Mouse (Mus musculus): ENCODE data around the gene Ipo13. TPM values are rescaled to one million over a fixed set of nuclear protein-coding genes. Genes with fewer than 3 reads are reported as not detected.
A peak's percentile ranks its signal among the peaks of the same experiment; 100 is the strongest.

The Ipo13 gene
- polyA plus RNA-seq, 1 experiment from 2014 or later = 15.8 TPM

DNA sequence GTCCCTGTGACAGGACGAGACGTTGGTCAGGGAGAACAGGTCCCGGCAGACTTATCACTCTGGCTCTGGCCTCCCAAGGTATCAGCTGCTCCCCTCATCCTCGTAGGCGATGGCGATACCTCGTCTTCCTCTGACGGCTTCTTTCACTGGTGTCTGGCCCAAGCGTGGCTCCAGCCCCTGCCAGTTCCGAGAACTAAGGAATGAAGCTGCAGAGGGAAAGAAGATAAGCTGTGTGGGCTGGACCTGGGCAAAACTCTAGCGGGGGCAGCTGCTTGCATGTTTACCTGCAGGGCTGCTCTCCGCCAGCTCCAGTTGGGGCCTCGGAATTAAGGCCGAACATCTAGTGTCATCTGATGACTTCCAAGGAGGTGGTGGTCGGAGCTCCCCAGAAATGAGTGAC is 25.3 kb downstream of the Ipo13 start:
- Histone ChIP-seq H3K4me1 (replicated peaks; ENCODE audit: control insufficient read depth, insufficient read depth, low read length) (0 out of 2 replicates have a peak, but pooled peaks cover 6% of the 10 kb centered on the region), H3K27ac (ENCODE audit: low read depth, low read length) (no peak overlapping the region), H3K4me3 (ENCODE audit: low read depth, low read length) (no peak overlapping the region), H3K4me2 (replicated peaks; ENCODE audit: low read depth) (no peak overlapping the region), H3K9me3 (ENCODE audit: control insufficient read depth) (no peaks in the 10 kb centered on the region), H3K36me3 (ENCODE audit: control insufficient read depth, insufficient read depth) (peaks cover 21% of the 10 kb centered on the region), H3K9ac (ENCODE audit: low read depth, low read length) (no peak overlapping the region), H3K27me3 (replicated peaks; ENCODE audit: control insufficient read depth, insufficient read depth, low read length) (no peaks in the 10 kb centered on the region)
- no peak for ATAC-seq
- no peak for TF ChIP-seq CTCF (IDR thresholded peaks at IDR 0.05; ENCODE audit: low read depth)
- WGBS = 90% methylated on average over 15 of the region's 15 CpGs

DNA sequence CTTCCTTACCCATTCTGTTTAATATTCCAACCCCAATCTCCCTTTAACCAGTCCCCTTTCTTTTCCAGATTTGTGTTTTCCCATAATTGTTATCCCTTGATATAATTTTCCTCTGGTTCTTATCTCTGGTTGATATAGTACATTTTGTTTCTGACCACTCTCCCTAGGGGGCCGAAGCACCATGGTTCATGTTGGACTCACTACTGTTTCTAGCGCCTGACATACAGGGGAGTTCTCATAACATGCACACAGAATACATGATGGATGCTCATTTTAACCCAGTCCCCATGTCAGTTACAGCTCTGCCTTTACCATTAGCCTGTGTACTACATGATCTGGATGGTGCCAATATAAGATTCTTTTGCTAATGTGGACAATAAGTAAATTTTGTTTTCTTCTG is 26.9 kb downstream of the Ipo13 start:
- ATAC-seq = no peak
- no peak for TF ChIP-seq CTCF (IDR thresholded peaks at IDR 0.05; ENCODE audit: low read depth)
- Histone ChIP-seq H3K4me1 (replicated peaks; ENCODE audit: control insufficient read depth, insufficient read depth, low read length) (0 out of 2 replicates have a peak, but pooled peaks cover 6% of the 10 kb centered on the region), H3K4me3 (ENCODE audit: low read depth, low read length) (no peak overlapping the region), H3K36me3 (ENCODE audit: control insufficient read depth, insufficient read depth) (peaks cover 26% of the 10 kb centered on the region), H3K27me3 (replicated peaks; ENCODE audit: control insufficient read depth, insufficient read depth, low read length) (no peaks in the 10 kb centered on the region), H3K9me3 (ENCODE audit: control insufficient read depth) (no peaks in the 10 kb centered on the region), H3K27ac (ENCODE audit: low read depth, low read length) (no peak overlapping the region), H3K9ac (ENCODE audit: low read depth, low read length) (no peak overlapping the region), H3K4me2 (replicated peaks; ENCODE audit: low read depth) (no peak overlapping the region)
- 67% methylated on average over 2 of the region's 2 CpGs for WGBS

DNA sequence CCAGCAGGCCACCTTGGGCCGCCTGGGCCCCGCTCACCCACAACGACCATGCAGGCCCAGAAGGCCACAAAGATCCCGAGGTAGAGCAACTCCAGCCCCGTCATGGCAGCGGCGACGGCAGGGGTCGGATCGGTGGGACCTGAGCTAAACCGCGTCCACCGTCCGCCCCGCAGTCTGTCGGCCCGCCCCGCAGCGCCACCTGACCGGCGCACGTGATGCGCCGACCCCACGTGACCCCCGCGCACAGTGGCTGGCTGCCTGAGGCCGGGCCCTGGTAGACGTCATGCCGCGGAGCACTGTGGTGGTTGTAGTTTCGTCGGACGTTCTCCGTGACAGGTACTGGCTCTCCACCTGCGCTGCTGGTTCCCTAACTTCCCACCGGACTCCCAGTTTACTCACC is 27.7 kb downstream of the Ipo13 start, which contains the start of gene Atp6v0b:
Gene Atp6v0b (minus strand): TSS at position 201 of the 400 bp plus-strand sequence.
- H3K36me3 ChIP-seq (ENCODE audit: control insufficient read depth, insufficient read depth) = peaks cover 26% of the 10 kb centered on the region
- peak within 1 kb of the TSS; percentile 89 for H3K9ac ChIP-seq (ENCODE audit: low read depth, low read length)
- peak within 1 kb of the TSS; percentile 98 for H3K4me3 ChIP-seq (ENCODE audit: low read depth, low read length)
- peak within 1 kb of the TSS; percentile 98 for H3K4me2 ChIP-seq (replicated peaks; ENCODE audit: low read depth)
- no peaks in the 10 kb centered on the region for H3K27me3 ChIP-seq (replicated peaks; ENCODE audit: control insufficient read depth, insufficient read depth, low read length)
- H3K4me1 ChIP-seq (replicated peaks; ENCODE audit: control insufficient read depth, insufficient read depth, low read length) = 0 out of 2 replicates have a peak, but pooled peaks cover 6% of the 10 kb centered on the region
- TF ChIP-seq CTCF (IDR thresholded peaks at IDR 0.05; ENCODE audit: low read depth) = no peak
- ATAC-seq = peak; percentile 86
- under 1% methylated on average over 37 of the region's 37 CpGs for WGBS
- no peaks in the 10 kb centered on the region for H3K9me3 ChIP-seq (ENCODE audit: control insufficient read depth)
- peak within 1 kb of the TSS; percentile 68 for H3K27ac ChIP-seq (ENCODE audit: low read depth, low read length)

DNA sequence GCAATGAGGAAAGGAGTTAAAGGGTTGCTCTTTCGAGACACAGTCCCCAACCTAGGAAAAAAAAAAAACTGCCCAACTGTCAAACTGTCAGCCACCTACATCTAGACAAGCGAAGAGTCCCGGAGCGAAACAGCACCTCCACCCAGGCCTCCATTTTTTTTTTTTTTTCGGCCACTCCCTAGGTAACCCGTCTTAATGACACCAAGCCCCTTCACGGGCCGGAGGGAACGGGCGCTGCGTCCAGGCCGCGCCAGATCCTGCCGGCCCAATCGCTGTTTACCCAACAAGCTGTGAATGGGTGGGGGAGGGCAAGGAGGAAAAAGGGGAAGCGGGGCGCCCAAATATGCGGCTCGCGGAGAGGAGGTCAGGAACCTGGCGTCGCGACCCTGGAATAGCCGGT is 28.2 kb downstream of the Ipo13 start:
- peak; percentile 5; the same call in 1 of the 2 replicates for ATAC-seq
- 1% methylated on average over 24 of the region's 24 CpGs for WGBS
- Histone ChIP-seq H3K9me3 (ENCODE audit: control insufficient read depth) (no peaks in the 10 kb centered on the region), H3K36me3 (ENCODE audit: control insufficient read depth, insufficient read depth) (peaks cover 26% of the 10 kb centered on the region), H3K27me3 (replicated peaks; ENCODE audit: control insufficient read depth, insufficient read depth, low read length) (no peaks in the 10 kb centered on the region), H3K4me3 (ENCODE audit: low read depth, low read length) (peak overlapping the region; percentile 98), H3K4me1 (replicated peaks; ENCODE audit: control insufficient read depth, insufficient read depth, low read length) (0 out of 2 replicates have a peak, but pooled peaks cover 6% of the 10 kb centered on the region), H3K4me2 (replicated peaks; ENCODE audit: low read depth) (peak overlapping the region; percentile 98), H3K27ac (ENCODE audit: low read depth, low read length) (peak overlapping the region; percentile 68), H3K9ac (ENCODE audit: low read depth, low read length) (peak overlapping the region; percentile 89)
- no peak for TF ChIP-seq CTCF (IDR thresholded peaks at IDR 0.05; ENCODE audit: low read depth)

DNA sequence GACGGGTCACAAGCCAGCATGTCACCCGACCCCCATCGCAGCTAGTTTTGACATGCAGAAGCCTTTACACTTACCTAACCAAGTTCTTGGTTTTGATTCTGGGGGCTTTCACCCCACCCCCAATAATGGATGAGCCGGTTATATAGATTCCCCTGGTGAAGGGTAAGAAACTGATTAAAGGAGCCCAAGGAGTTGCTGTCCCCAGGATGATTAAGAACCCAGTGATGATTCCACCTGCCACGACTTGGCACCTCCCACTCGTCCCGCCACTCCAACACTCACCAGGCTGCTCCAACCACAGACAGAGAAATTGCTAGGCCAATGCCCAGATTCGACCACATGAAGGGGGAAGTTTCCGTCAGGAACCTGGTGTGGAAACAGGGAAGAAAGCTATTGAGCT is 28.8 kb downstream of the Ipo13 start:
- H3K27ac ChIP-seq (ENCODE audit: low read depth, low read length) = no peak overlapping the region
- no peak for ATAC-seq
- peaks cover 26% of the 10 kb centered on the region for H3K36me3 ChIP-seq (ENCODE audit: control insufficient read depth, insufficient read depth)
- 0 out of 2 replicates have a peak, but pooled peaks cover 4% of the 10 kb centered on the region for H3K4me1 ChIP-seq (replicated peaks; ENCODE audit: control insufficient read depth, insufficient read depth, low read length)
- WGBS = 83% methylated on average over 9 of the region's 9 CpGs
- TF ChIP-seq CTCF (IDR thresholded peaks at IDR 0.05; ENCODE audit: low read depth) = no peak
- H3K27me3 ChIP-seq (replicated peaks; ENCODE audit: control insufficient read depth, insufficient read depth, low read length) = no peaks in the 10 kb centered on the region
- H3K9ac ChIP-seq (ENCODE audit: low read depth, low read length) = no peak overlapping the region
- no peaks in the 10 kb centered on the region for H3K9me3 ChIP-seq (ENCODE audit: control insufficient read depth)
- H3K4me2 ChIP-seq (replicated peaks; ENCODE audit: low read depth) = peak overlapping the region; percentile 98
- peak overlapping the region; percentile 98 for H3K4me3 ChIP-seq (ENCODE audit: low read depth, low read length)

DNA sequence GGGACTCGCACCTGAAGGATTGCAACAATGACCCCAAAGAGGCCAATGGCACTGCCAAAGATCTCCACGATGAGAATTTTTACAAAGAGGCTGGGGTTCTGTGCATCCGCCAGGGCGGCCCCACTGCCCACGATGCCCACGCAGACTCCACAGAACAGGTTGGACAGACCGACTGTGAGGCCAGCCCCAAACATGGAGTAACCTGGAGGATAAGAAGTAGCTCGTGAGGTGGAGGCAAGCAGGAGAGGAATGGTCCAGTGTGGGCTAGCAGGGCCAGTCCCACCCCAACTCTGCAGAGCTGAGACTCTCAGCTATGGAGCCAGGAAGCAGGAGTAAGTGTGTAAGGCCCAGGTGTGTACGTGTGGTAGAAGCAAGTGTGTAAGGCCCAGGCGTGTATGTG is 29.7 kb downstream of the Ipo13 start:
- Histone ChIP-seq H3K4me3 (ENCODE audit: low read depth, low read length) (no peak overlapping the region), H3K27ac (ENCODE audit: low read depth, low read length) (no peak overlapping the region), H3K36me3 (ENCODE audit: control insufficient read depth, insufficient read depth) (peaks cover 25% of the 10 kb centered on the region), H3K9ac (ENCODE audit: low read depth, low read length) (no peak overlapping the region), H3K4me1 (replicated peaks; ENCODE audit: control insufficient read depth, insufficient read depth, low read length) (0 out of 2 replicates have a peak, but pooled peaks cover 4% of the 10 kb centered on the region), H3K4me2 (replicated peaks; ENCODE audit: low read depth) (no peak overlapping the region), H3K9me3 (ENCODE audit: control insufficient read depth) (no peaks in the 10 kb centered on the region), H3K27me3 (replicated peaks; ENCODE audit: control insufficient read depth, insufficient read depth, low read length) (no peaks in the 10 kb centered on the region)
- no peak for TF ChIP-seq CTCF (IDR thresholded peaks at IDR 0.05; ENCODE audit: low read depth)
- ATAC-seq = no peak
- 95% methylated on average over 10 of the region's 10 CpGs for WGBS
